Mouse (Mus musculus) liver, embryonic 11.5 days (tissue): ENCODE data around the gene Numb. TPM values are rescaled to one million over a fixed set of nuclear protein-coding genes. Genes with fewer than 3 reads are reported as not detected.

Experiments
- ATAC-seq: fragments of 200-750 bp; cut with Nextera tagmentation; replicated peaks from 2 replicates; pipeline ENCODE4 v1.8.0; 2017; ENCODE audit warnings: moderate number of reproducible peaks, mild to moderate bottlenecking, moderate TSS enrichment, moderate library complexity; ENCODE audit not compliant: low FRiP score
- DNase-seq: peaks from one replicate; pipeline ENCODE4 v3.0.0-alpha.2; 2017; ENCODE audit warnings: low spot score
- H3K27ac ChIP-seq: fragments of 300-500 bp; sonication (generic); 2 replicates; pipeline ENCODE4 v1.5.1; 2014; ENCODE audit warnings: mild to moderate bottlenecking, low read depth, low read length, control low read depth
- H3K27me3 ChIP-seq: fragments of 300-500 bp; sonication (generic); replicated peaks from 2 replicates; pipeline ENCODE4 v1.6.1; 2014; ENCODE audit warnings: low read length, mixed read lengths; ENCODE audit not compliant: control insufficient read depth, insufficient read depth
- H3K36me3 ChIP-seq: fragments of 300-500 bp; sonication (generic); 2 replicates; pipeline ENCODE4 v1.6.1; 2014; ENCODE audit warnings: mild to moderate bottlenecking, low read length, moderate library complexity, mixed read lengths; ENCODE audit not compliant: control insufficient read depth, insufficient read depth
- H3K4me1 ChIP-seq: fragments of 300-500 bp; sonication (generic); replicated peaks from 2 replicates; pipeline ENCODE4 v1.6.1; 2014; ENCODE audit warnings: low read length, mixed read lengths; ENCODE audit not compliant: control insufficient read depth, insufficient read depth
- H3K4me2 ChIP-seq: fragments of 300-500 bp; sonication (generic); 2 replicates; pipeline ENCODE4 v1.6.1; 2014; ENCODE audit warnings: mild to moderate bottlenecking, control low read depth, moderate library complexity
- H3K4me3 ChIP-seq: fragments of 300-500 bp; sonication (generic); 2 replicates; pipeline ENCODE4 v1.5.1; 2014; ENCODE audit warnings: low read depth, low read length, control low read depth
- H3K9ac ChIP-seq: fragments of 300-500 bp; sonication (generic); 2 replicates; pipeline ENCODE4 v1.6.1; 2014; ENCODE audit warnings: low read depth, low read length, control low read depth
- H3K9me3 ChIP-seq: fragments of 300-500 bp; sonication (generic); 2 replicates; pipeline ENCODE4 v1.6.1; 2016; ENCODE audit warnings: low read length, inconsistent platforms, mixed read lengths; ENCODE audit not compliant: control insufficient read depth
- WGBS: fragments of 180-500 bp; shearing (Covaris S2); extraction: QIAGEN DNeasy Blood & Tissue Kit; methylation state at CpG from one replicate; pipeline ENCODE4 v1.1.7; 2014; 5-methylcytosine and 5-hydroxymethylcytosine counted together
- polyA plus RNA-seq: library from polyadenylated mRNA; unstranded; fragments of >200 nt; fragmentation: Nextera tagmentation; extraction: Ambion mirVana; gene quantifications from 2 replicates; pipeline ENCODE4 v1.2.1, GENCODE M21; 2014

Gene Numb
- polyA plus RNA-seq, 1 experiment from 2014 or later = 25.2 TPM

DNA sequence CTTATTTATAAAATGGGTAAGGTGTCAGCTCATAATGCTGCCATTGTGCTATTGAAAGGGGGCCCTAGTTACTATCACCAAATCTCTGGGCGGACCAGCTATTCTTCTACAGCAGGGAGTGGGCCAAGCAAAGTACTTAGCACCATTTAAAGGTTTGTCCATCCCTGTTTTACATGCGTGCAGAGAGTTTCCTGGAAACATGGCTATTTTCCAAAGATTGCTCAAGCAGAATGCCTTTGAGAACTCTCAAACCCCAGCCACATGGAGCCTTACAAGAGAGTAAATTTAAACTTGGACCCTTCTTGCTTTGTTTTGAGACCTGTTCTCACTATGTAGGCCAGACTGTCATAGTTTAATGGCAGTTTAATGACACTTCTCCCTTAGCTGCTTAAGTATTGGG is 4.3 kb upstream of the Numb start:
- H3K4me1 ChIP-seq = peaks cover 16% of the 10 kb centered on the region
- no peak overlapping the region for H3K4me3 ChIP-seq
- no peak overlapping the region for H3K27ac ChIP-seq

DNA sequence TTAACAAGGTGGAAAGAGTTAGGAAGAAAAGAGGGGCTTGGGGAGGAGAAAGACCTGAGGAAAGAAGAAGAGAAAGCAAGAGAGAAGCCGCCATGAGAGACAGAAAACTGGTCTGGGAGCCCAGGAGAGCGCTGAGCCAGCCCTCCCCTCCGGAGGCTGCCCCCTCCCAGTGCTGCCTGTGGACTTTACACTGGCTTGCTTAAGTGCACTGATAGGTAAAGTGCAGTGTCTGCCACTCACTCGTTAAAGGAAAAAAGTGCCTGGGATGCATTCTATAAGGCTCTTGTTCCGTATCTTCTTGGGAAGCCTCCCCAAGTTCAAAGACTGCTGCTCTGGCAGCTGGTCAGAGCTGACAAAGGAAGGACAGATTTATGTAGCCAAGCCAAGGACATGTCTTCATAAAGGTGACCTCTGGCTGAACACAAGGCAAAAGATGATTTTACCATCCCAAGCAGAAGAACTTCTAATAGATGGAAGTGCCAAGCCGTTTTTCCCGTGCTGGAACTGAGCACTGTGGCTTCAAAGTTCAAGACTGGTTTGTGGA is 3.5 kb upstream of the Numb start:
- Histone ChIP-seq H3K27ac (no peak overlapping the region), H3K36me3 (no peaks in the 10 kb centered on the region), H3K4me1 (peaks cover 16% of the 10 kb centered on the region), H3K27me3 (no peaks in the 10 kb centered on the region), H3K4me3 (no peak overlapping the region), H3K9ac (no peak overlapping the region), H3K9me3 (no peaks in the 10 kb centered on the region), H3K4me2 (peak overlapping the region; percentile 30)
- no peak for ATAC-seq
- DNase-seq = peak; percentile 32
- 52% methylated on average over 7 of the region's 7 CpGs for WGBS

More for the DNA sequence above, 4.3 kb upstream of the Numb start:
- H3K9me3 ChIP-seq = no peaks in the 10 kb centered on the region
- no peak overlapping the region for H3K9ac ChIP-seq
- no peaks in the 10 kb centered on the region for H3K36me3 ChIP-seq
- ATAC-seq (no peak), DNase-seq (no peak)
- H3K4me2 ChIP-seq = no peak overlapping the region
- no peaks in the 10 kb centered on the region for H3K27me3 ChIP-seq
- WGBS = 80% methylated on average over 2 of the region's 2 CpGs

DNA sequence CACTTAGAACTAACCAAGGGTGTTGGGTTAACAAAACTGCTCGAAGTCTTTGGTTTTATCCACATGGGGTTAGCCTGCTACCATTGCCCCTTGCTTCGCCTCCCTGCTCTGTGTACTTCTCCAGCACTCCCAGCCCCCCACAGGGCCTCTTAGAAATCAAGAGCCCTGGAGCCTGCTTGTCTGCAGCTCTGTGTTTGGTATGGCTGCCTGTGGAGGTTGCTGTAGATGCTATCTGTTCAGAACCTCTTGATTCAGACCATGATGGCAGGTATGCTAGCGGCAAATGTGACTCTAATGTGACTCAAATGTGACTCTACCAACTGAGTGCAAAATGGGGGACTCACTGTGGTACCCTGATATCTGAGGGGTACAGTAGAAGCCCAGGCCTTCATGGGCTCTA is 2.6 kb upstream of the Numb start:
- Histone ChIP-seq H3K4me2 (no peak overlapping the region), H3K9ac (no peak overlapping the region), H3K9me3 (no peaks in the 10 kb centered on the region), H3K4me1 (peaks cover 16% of the 10 kb centered on the region), H3K27me3 (no peaks in the 10 kb centered on the region), H3K4me3 (no peak overlapping the region), H3K36me3 (no peaks in the 10 kb centered on the region), H3K27ac (no peak overlapping the region)
- WGBS = 51% methylated on average over 3 of the region's 3 CpGs
- DNase-seq = peak; percentile 28
- no peak for ATAC-seq

DNA sequence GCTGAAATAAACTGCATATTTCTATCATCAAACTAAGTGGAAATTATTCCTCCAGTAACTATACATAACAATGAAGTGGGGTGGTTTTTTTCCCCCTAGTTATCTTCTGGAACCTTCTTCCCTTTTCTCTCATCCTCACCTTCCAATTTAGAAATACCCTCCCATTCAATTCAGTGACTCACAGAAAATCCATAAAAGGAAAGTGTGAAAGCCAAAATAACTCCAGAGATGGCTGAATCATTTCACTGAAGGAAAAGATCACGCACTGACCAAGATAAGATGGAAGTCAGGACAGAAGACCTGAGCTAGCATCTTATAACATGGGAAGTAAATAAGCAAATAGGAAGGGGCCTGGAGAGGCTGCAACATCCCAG is 1.7 kb upstream of the Numb start:
- peaks cover 12% of the 10 kb centered on the region for H3K4me1 ChIP-seq
- WGBS = 62% methylated on average over 1 of the region's 1 CpGs

DNA sequence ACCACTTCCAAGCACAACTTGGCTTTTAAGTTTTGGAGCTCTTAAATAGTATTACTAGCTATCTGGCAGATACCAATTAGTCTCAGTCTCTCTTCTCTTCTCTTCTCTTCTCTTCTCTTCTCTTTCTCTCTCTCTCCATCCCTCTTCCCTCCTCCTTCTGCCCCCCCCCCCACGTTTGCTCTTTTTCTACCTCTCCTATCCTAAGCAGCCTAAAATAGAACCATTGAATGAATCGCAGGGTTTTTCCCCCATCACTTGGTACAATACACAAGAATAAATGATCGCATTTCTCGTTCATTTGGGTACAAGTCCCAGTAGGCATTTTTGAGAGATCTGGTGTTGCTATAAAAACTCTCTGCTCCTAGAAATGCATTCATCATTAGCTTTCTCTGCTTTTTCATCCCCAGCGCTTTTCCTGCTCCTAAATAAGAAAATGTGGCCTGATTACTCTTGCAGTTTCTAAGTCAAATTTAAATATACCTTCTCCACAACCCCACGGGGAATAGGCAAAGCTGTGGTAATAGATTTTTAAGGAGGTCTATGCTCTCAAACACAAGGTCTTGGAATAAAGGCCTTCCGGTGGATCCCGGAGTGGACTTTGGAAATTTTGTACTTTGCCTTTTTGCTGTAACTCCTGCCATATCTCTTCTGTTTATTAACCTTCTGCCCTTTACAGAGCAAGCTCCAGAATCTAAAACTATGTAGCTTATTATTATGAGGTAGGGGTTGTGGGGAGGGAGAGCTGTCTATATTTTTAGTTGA is 1.2 kb upstream of the Numb start:
- Histone ChIP-seq H3K36me3 (no peaks in the 10 kb centered on the region), H3K4me1 (peaks cover 12% of the 10 kb centered on the region), H3K9me3 (no peaks in the 10 kb centered on the region), H3K27me3 (no peaks in the 10 kb centered on the region), H3K4me3 (peak overlapping the region; percentile 81), H3K4me2 (peak overlapping the region; percentile 80), H3K9ac (peak overlapping the region; percentile 72), H3K27ac (peak overlapping the region; percentile 68)
- DNase-seq (no peak), ATAC-seq (no peak)
- WGBS = 48% methylated on average over 8 of the region's 8 CpGs

More for the DNA sequence above, 1.7 kb upstream of the Numb start:
- ATAC-seq (no peak), DNase-seq (no peak)
- Histone ChIP-seq H3K9me3 (no peaks in the 10 kb centered on the region), H3K9ac (no peak overlapping the region), H3K4me2 (no peak overlapping the region), H3K4me3 (no peak overlapping the region), H3K36me3 (no peaks in the 10 kb centered on the region), H3K27me3 (no peaks in the 10 kb centered on the region), H3K27ac (no peak overlapping the region)

DNA sequence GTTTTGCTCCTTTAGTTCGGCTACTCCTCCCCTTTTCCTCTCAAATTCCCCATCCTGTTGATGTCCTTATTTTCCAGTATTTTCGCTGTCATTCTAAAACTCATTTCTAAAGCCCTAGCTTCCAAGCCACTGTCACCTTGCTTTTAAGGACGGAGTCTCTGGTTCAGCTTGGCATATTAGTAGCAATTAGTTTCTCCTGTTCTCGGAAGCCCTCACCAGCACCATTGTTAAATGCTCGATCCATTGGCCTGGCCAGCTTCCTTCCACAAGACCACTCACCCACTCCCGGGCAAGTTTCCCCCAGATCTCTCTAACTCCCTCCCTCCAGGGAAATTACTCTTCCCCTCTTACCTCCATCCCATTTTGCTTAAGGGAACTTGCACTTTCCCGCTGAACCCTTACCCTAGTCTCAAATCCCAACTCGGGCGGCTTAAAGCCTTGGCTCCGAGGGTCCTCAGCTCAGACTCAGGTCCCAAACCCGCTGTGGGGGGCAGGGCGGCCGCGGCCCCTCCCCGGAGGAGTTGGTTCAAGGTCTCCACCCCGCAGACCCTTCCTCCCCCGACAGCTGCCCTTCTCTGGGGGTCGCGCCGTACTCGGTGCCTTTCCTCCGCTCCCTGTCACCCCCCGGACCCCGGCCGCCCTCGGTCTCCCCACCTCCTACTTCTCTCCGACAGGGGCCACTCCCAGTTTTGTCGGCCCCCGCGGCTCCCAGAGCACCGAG is 853 bp downstream of the Numb start:
- Histone ChIP-seq H3K4me3 (peak overlapping the region; percentile 81), H3K27ac (peak overlapping the region; percentile 71), H3K36me3 (0 out of 2 replicates have a peak, but pooled peaks cover 2% of the 10 kb centered on the region), H3K4me1 (peaks cover 14% of the 10 kb centered on the region), H3K9me3 (no peaks in the 10 kb centered on the region), H3K4me2 (peak overlapping the region; percentile 78), H3K9ac (peak overlapping the region; percentile 88), H3K27me3 (no peaks in the 10 kb centered on the region)
- no peak for ATAC-seq
- DNase-seq = peak; percentile 45
- WGBS = 3% methylated on average over 31 of the region's 31 CpGs

DNA sequence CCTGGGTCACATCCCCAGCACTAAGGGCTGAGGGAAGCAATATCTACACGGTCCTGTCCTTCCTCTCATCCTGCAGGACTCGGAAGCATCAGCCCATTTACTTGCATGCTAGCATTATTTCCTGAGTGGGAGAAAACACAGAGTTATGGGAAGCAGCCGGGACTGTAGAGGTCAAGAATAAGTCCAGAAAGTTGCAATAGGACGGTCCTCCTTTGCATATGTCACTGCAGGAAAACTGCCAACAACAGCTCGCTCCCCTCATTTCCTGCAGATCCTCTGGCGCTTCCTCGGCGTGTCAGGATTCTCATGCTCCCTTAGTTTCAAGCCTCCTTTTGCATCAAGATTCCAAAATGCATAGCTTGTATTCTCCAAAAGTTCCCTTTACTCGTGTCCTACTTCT is 4.8 kb downstream of the Numb start:
- Histone ChIP-seq H3K9ac (no peak overlapping the region), H3K4me3 (no peak overlapping the region), H3K36me3 (0 out of 2 replicates have a peak, but pooled peaks cover 2% of the 10 kb centered on the region), H3K4me1 (peaks cover 2% of the 10 kb centered on the region; the same call in 1 of the 2 replicates), H3K4me2 (no peak overlapping the region), H3K9me3 (no peaks in the 10 kb centered on the region), H3K27ac (no peak overlapping the region), H3K27me3 (no peaks in the 10 kb centered on the region)
- no peak for DNase-seq
- WGBS = 65% methylated on average over 9 of the region's 9 CpGs
- ATAC-seq = no peak

DNA sequence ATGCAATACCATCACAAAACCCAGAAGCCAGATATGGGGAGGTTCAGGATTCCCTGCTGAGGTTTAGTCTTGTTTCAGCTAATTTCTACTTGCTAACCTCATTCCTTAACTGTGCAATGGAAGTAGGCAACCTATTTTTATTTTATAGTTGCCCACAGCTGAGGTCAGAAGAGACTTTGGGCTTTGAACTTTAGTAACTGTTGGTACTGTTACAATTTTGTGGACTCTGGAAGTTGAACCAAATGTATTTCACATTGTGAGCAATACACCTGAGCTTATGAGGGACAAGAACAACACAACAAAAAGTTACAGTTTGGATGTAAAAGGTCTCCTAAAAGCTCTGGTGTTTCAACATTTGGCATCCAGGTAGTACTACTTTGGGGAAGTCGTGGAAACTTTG is 6.9 kb downstream of the Numb start:
- no peak overlapping the region for H3K4me3 ChIP-seq

More for the DNA sequence above, 6.9 kb downstream of the Numb start:
- ATAC-seq (no peak), DNase-seq (no peak)
- no peak overlapping the region for H3K27ac ChIP-seq
- H3K4me1 ChIP-seq = peaks cover 10% of the 10 kb centered on the region; the same call in 1 of the 2 replicates
- 66% methylated on average over 1 of the region's 1 CpGs for WGBS
- no peaks in the 10 kb centered on the region for H3K9me3 ChIP-seq
- no peak overlapping the region for H3K9ac ChIP-seq
- no peaks in the 10 kb centered on the region for H3K27me3 ChIP-seq
- no peak overlapping the region for H3K4me2 ChIP-seq
- 0 out of 2 replicates have a peak, but pooled peaks cover 2% of the 10 kb centered on the region for H3K36me3 ChIP-seq
